Mouse (Mus musculus) kidney, embryonic 16.5 days (tissue): ENCODE data around the gene Fat4. TPM values are rescaled to one million over a fixed set of nuclear protein-coding genes. Genes with fewer than 3 reads are reported as not detected.

Experiments used
- ATAC-seq: fragments of 200-750 bp; cut with Nextera tagmentation; 2 replicates; pipeline ENCODE4 v1.8.0; 2017; ENCODE audit warnings: moderate TSS enrichment; ENCODE audit not compliant: low FRiP score, low TSS enrichment
- H3K27ac ChIP-seq: fragments of 300-500 bp; sonication (generic); 2 replicates; pipeline ENCODE4 v1.5.1; 2014; ENCODE audit warnings: low read length
- H3K27me3 ChIP-seq: fragments of 300-500 bp; sonication (generic); 2 replicates; pipeline ENCODE4 v1.6.1; 2014; ENCODE audit warnings: low read length, control low read depth, mixed read lengths; ENCODE audit not compliant: insufficient read depth
- H3K36me3 ChIP-seq: fragments of 300-500 bp; sonication (generic); 2 replicates; pipeline ENCODE4 v1.6.1; 2014; ENCODE audit warnings: low read length, control low read depth, mixed read lengths; ENCODE audit not compliant: insufficient read depth
- H3K4me1 ChIP-seq: fragments of 300-500 bp; sonication (generic); 2 replicates; pipeline ENCODE4 v1.6.1; 2014; ENCODE audit warnings: low read length, control low read depth, mixed read lengths; ENCODE audit not compliant: insufficient read depth
- H3K4me2 ChIP-seq: fragments of 300-500 bp; sonication (generic); replicated peaks from 2 replicates; pipeline ENCODE4 v1.6.1; 2014; ENCODE audit warnings: low read depth, low read length
- H3K4me3 ChIP-seq: fragments of 300-500 bp; sonication (generic); 2 replicates; pipeline ENCODE4 v1.5.1; 2014; ENCODE audit warnings: mild to moderate bottlenecking, low read length
- H3K9ac ChIP-seq: fragments of 300-500 bp; sonication (generic); replicated peaks from 2 replicates; pipeline ENCODE4 v1.6.1; 2014; ENCODE audit warnings: low read length
- H3K9me3 ChIP-seq: fragments of 300-500 bp; sonication (generic); 2 replicates; pipeline ENCODE4 v1.6.1; 2016; ENCODE audit warnings: low read length, control low read depth
- WGBS: fragments of 180-500 bp; shearing (Covaris S2); extraction: QIAGEN DNeasy Blood & Tissue Kit; methylation state at CpG from one replicate; pipeline ENCODE4 v1.1.7; 2014; 5-methylcytosine and 5-hydroxymethylcytosine counted together
- polyA plus RNA-seq: library from polyadenylated mRNA; unstranded; fragments of >200 nt; fragmentation: Nextera tagmentation; extraction: Ambion mirVana; gene quantifications from 2 replicates; pipeline ENCODE4 v1.2.1, GENCODE M21; 2015

Fat4 gene
- polyA plus RNA-seq, 1 experiment from 2014 or later = 5.8 TPM

DNA sequence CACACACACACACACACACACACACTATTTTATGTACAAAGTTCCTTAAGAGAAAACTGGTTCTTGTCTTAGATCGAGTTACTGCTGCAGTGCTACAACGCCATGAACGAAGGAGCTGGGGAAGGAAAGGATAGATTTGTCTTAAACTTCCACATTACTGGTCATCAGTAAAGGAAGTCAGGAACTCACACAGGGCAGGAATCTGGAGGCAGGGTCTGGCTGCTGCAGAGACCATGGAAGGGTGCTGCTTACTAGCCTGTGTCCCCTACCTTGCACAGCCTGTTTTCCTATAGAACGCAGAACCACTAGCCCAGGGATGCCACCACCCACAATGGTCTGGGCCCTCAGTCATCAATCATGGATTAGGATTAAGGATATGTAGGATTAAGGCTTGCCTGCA lies 10.0 kb upstream of the Fat4 start:
- H3K4me1 ChIP-seq = no peaks in the 10 kb centered on the region
- 91% methylated on average over 4 of the region's 4 CpGs for WGBS
- no peak overlapping the region for H3K27ac ChIP-seq
- no peak for ATAC-seq
- peaks cover 5% of the 10 kb centered on the region; the same call in 1 of the 2 replicates for H3K9me3 ChIP-seq
- 0 out of 2 replicates have a peak, but pooled peaks cover 2% of the 10 kb centered on the region for H3K36me3 ChIP-seq
- H3K27me3 ChIP-seq = no peaks in the 10 kb centered on the region
- H3K4me3 ChIP-seq = no peak overlapping the region
- no peak overlapping the region for H3K9ac ChIP-seq
- H3K4me2 ChIP-seq = no peak overlapping the region

- Histone ChIP-seq H3K27me3 (0 out of 2 replicates have a peak, but pooled peaks cover 2% of the 10 kb centered on the region), H3K36me3 (0 out of 2 replicates have a peak, but pooled peaks cover 2% of the 10 kb centered on the region), H3K4me3 (no peak overlapping the region), H3K9ac (no peak overlapping the region), H3K4me2 (no peak overlapping the region), H3K9me3 (peaks cover 2% of the 10 kb centered on the region; the same call in 1 of the 2 replicates), H3K27ac (no peak overlapping the region), H3K4me1 (peaks cover 12% of the 10 kb centered on the region; the same call in 1 of the 2 replicates)
- no peak for ATAC-seq
- WGBS = 53% methylated on average over 6 of the region's 6 CpGs
Observed at GRCm38 (mm10) chr3:38882778-38883177, 4.0 kb upstream of the Fat4 start.

DNA sequence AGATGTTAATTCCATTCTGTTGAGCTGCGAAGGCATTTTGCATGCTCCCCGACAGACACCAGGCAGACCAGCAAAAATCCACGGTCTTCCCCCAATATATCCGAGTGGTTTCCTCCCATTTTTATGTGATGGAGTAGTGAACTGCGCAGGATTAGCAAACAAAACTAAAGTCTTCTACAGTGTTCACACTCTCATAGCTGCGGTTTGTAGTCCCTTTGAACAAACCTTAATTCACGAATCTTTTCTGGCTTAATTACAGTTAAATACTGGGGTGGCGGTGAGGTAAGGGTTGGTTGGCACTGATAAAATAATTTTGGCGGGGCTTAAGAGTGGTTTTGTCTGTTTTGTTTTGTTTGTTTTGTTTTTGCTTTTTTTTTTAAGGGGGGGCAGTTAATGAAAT lies 3.1 kb upstream of the Fat4 start:
- Histone ChIP-seq H3K9me3 (no peaks in the 10 kb centered on the region), H3K4me1 (peaks cover 19% of the 10 kb centered on the region; the same call in 1 of the 2 replicates), H3K4me2 (peak overlapping the region; percentile 87), H3K27me3 (0 out of 2 replicates have a peak, but pooled peaks cover 2% of the 10 kb centered on the region), H3K4me3 (peak overlapping the region; percentile 66), H3K9ac (peak overlapping the region; percentile 48; the same call in 1 of the 2 replicates), H3K27ac (no peak overlapping the region), H3K36me3 (no peaks in the 10 kb centered on the region)
- no peak for ATAC-seq
- 56% methylated on average over 9 of the region's 9 CpGs for WGBS

GRCm38 (mm10) chr3:38884276-38884675 lies 2.5 kb upstream of the Fat4 start:
- no peak overlapping the region; the same call in 1 of the 2 replicates for H3K27ac ChIP-seq
- peak overlapping the region; percentile 48; the same call in 1 of the 2 replicates for H3K9ac ChIP-seq
- 0 out of 2 replicates have a peak, but pooled peaks cover under 1% of the 10 kb centered on the region for H3K36me3 ChIP-seq
- no peak for ATAC-seq
- H3K4me3 ChIP-seq = peak overlapping the region; percentile 66
- 0 out of 2 replicates have a peak, but pooled peaks cover 2% of the 10 kb centered on the region for H3K27me3 ChIP-seq
- H3K9me3 ChIP-seq = no peaks in the 10 kb centered on the region
- under 1% methylated on average over 6 of the region's 6 CpGs for WGBS
- peaks cover 23% of the 10 kb centered on the region; the same call in 1 of the 2 replicates for H3K4me1 ChIP-seq
- H3K4me2 ChIP-seq = peak overlapping the region; percentile 87

- WGBS = under 1% methylated on average over 24 of the region's 24 CpGs
- H3K4me3 ChIP-seq = peak overlapping the region; percentile 66
Observed at GRCm38 (mm10) chr3:38884919-38885418, 1.8 kb upstream of the Fat4 start.

DNA sequence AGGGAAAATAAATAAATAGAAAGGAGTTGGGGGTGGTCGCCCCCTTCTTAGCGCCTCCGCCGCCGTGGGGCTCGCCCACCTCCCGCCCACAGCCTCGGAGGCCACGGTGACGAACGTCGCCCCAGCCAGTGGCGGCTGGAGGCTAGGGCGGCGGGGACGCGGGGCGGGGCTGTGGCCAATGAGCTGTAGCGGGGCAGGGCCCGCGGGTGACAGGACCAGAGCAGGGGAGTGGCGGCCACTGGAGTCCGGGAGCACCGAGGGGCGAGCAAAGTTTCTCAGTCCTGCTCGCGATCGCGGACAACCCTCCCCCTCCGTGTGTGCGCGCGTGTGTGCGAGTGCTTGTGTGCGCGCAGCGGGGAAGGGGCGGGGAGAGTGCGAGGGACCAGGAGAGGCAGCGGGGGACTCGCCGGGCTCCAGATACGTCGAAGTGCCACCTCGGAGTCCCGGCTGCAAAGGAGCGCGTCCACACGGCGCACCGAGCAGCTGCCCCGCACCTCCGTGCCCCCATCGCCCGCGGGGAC lies 1.2 kb upstream of the Fat4 start:
- Histone ChIP-seq H3K4me3 (peak overlapping the region; percentile 66), H3K27me3 (0 out of 2 replicates have a peak, but pooled peaks cover 2% of the 10 kb centered on the region), H3K4me1 (peaks cover 26% of the 10 kb centered on the region; the same call in 1 of the 2 replicates), H3K4me2 (peak overlapping the region; percentile 87), H3K9ac (peak overlapping the region; percentile 84), H3K27ac (peak overlapping the region; percentile 96), H3K9me3 (peaks cover 5% of the 10 kb centered on the region; the same call in 1 of the 2 replicates), H3K36me3 (peaks cover 13% of the 10 kb centered on the region)
- 0% methylated on average over 55 of the region's 56 CpGs for WGBS
- ATAC-seq = peak; percentile 94

More at GRCm38 (mm10) chr3:38884919-38885418, 1.8 kb upstream of the Fat4 start:
- Histone ChIP-seq H3K36me3 (peaks cover 8% of the 10 kb centered on the region), H3K9me3 (peaks cover 5% of the 10 kb centered on the region; the same call in 1 of the 2 replicates), H3K4me1 (peaks cover 26% of the 10 kb centered on the region; the same call in 1 of the 2 replicates), H3K27ac (peak overlapping the region; percentile 96), H3K4me2 (peak overlapping the region; percentile 87), H3K9ac (peak overlapping the region; percentile 84), H3K27me3 (0 out of 2 replicates have a peak, but pooled peaks cover 2% of the 10 kb centered on the region)
- ATAC-seq = peak; percentile 41

DNA sequence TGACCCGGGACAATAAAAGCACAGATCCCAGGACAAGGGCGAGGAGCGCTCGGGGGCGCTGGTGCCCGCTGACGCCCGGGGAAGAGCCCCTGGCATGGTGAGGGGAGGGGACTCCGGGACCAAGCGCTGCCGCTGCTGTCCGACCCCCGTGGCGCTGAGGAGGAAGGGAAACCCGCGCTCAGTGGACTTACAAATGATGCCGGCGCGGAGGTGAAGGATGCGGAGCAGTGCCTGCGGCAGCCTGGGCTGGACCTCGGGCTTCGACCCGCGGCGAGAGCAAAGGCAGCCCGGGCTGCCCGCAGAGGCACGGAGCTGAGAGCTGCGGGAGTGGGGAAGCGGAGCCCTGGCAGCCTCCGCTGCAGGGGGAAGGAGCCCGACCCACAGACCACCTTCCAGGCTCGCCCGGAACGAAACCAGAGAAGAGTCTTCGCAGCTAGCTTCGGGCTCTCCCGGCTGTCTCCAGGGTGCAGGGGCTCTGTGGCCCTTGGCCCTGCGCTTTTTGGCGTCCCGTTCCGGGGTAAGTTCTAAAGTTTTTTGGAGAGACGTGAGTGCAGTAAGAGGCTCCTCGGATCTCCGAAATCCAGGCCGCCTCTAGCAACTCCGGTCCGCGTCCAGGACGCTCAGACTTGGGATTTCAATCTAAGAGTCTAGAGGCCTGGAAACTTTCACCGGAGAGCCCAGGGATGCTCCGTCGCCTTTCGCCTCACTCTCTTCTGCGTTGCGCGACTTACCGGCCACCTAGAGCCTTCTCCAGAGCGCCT lies 499 bp upstream of the Fat4 start:
- H3K4me1 ChIP-seq = peaks cover 26% of the 10 kb centered on the region; the same call in 1 of the 2 replicates
- peak; percentile 29 for ATAC-seq
- peaks cover 20% of the 10 kb centered on the region for H3K36me3 ChIP-seq
- H3K9me3 ChIP-seq = peaks cover 12% of the 10 kb centered on the region; the same call in 1 of the 2 replicates
- H3K9ac ChIP-seq = peak overlapping the region; percentile 84
- peak overlapping the region; percentile 96 for H3K27ac ChIP-seq
- 0 out of 2 replicates have a peak, but pooled peaks cover 2% of the 10 kb centered on the region for H3K27me3 ChIP-seq
- H3K4me2 ChIP-seq = peak overlapping the region; percentile 87
- WGBS = 0% methylated on average over 60 of the region's 60 CpGs
- H3K4me3 ChIP-seq = peak overlapping the region; percentile 66

DNA sequence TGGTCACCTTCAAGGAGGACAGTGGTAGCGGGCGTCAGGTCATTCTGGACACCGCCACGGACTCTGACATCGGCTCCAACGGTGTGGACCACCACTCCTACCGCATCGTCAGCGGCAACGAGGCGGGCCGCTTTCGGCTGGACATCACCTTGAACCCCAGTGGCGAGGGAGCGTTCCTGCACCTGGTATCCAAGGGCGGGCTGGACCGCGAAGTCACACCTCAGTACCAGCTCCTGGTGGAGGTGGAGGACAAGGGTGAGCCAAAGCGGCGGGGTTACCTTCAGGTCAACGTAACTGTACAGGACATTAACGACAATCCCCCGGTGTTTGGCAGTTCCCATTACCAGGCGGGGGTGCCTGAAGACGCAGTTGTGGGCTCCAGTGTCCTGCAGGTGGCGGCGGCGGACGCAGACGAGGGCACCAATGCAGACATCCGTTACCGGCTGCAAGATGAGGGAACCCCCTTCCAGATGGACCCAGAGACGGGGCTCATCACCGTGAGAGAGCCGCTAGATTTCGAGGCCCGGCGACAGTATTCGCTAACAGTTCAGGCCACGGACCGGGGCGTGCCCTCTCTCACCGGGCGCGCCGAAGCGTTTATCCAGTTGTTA lies 746 bp downstream of the Fat4 start:
- under 1% methylated on average over 47 of the region's 47 CpGs for WGBS
- peaks cover 24% of the 10 kb centered on the region for H3K36me3 ChIP-seq
- peaks cover 13% of the 10 kb centered on the region; the same call in 1 of the 2 replicates for H3K9me3 ChIP-seq
- H3K4me2 ChIP-seq = peak overlapping the region; percentile 87
- peak overlapping the region; percentile 84 for H3K9ac ChIP-seq
- 0 out of 2 replicates have a peak, but pooled peaks cover 2% of the 10 kb centered on the region for H3K27me3 ChIP-seq
- peak; percentile 6; the same call in 1 of the 2 replicates for ATAC-seq
- peaks cover 36% of the 10 kb centered on the region for H3K4me1 ChIP-seq
- peak overlapping the region; percentile 66 for H3K4me3 ChIP-seq
- no peak overlapping the region for H3K27ac ChIP-seq

GRCm38 (mm10) chr3:38888111-38888510 lies 1.4 kb downstream of the Fat4 start:
- ATAC-seq = no peak
- Histone ChIP-seq H3K4me2 (peak overlapping the region; percentile 87), H3K9me3 (peaks cover 13% of the 10 kb centered on the region; the same call in 1 of the 2 replicates), H3K27me3 (0 out of 2 replicates have a peak, but pooled peaks cover 2% of the 10 kb centered on the region), H3K27ac (no peak overlapping the region), H3K4me3 (peak overlapping the region; percentile 66), H3K4me1 (peaks cover 43% of the 10 kb centered on the region), H3K9ac (peak overlapping the region; percentile 84), H3K36me3 (peaks cover 24% of the 10 kb centered on the region)
- 8% methylated on average over 24 of the region's 24 CpGs for WGBS
